Mouse (Mus musculus) limb, embryonic 15.5 days (tissue): ENCODE data around the gene Abcd1. TPM values are rescaled to one million over a fixed set of nuclear protein-coding genes. Genes with fewer than 3 reads are reported as not detected.

Source experiments
- ATAC-seq: fragments of 200-750 bp; cut with Nextera tagmentation; 2 replicates; pipeline ENCODE4 v1.8.0; 2017; ENCODE audit warnings: low read depth, moderate TSS enrichment; ENCODE audit not compliant: insufficient number of reproducible peaks, low FRiP score, low TSS enrichment
- H3K27ac ChIP-seq: fragments of 300-500 bp; sonication (generic); 2 replicates; pipeline ENCODE4 v1.5.1; 2015; ENCODE audit warnings: moderate library complexity, mild to moderate bottlenecking, inconsistent platforms
- H3K27me3 ChIP-seq: fragments of 300-500 bp; sonication (generic); 2 replicates; pipeline ENCODE4 v1.6.1; 2015; ENCODE audit warnings: inconsistent platforms
- H3K36me3 ChIP-seq: fragments of 300-500 bp; sonication (generic); 2 replicates; pipeline ENCODE4 v1.6.1; 2015; ENCODE audit warnings: inconsistent platforms
- H3K4me1 ChIP-seq: fragments of 300-500 bp; sonication (generic); 2 replicates; pipeline ENCODE4 v1.6.1; 2015; ENCODE audit warnings: inconsistent platforms
- H3K4me2 ChIP-seq: fragments of 300-500 bp; sonication (generic); 2 replicates; pipeline ENCODE4 v1.6.1; 2015; ENCODE audit warnings: mild to moderate bottlenecking, inconsistent platforms
- H3K4me3 ChIP-seq: fragments of 300-500 bp; sonication (generic); 2 replicates; pipeline ENCODE4 v1.5.1; 2015; ENCODE audit warnings: mild to moderate bottlenecking, inconsistent platforms
- H3K9ac ChIP-seq: fragments of 300-500 bp; sonication (generic); 2 replicates; pipeline ENCODE4 v1.6.1; 2015; ENCODE audit warnings: inconsistent platforms
- H3K9me3 ChIP-seq: fragments of 300-500 bp; sonication (generic); 2 replicates; pipeline ENCODE4 v1.6.1; 2016; ENCODE audit warnings: inconsistent platforms
- WGBS: fragments of 180-500 bp; shearing (Covaris S2); methylation state at CpG from one replicate; pipeline ENCODE4 v1.1.7; 2015; 5-methylcytosine and 5-hydroxymethylcytosine counted together
- polyA plus RNA-seq: library from polyadenylated mRNA; unstranded; fragments of >200 nt; fragmentation: Nextera tagmentation; extraction: Ambion mirVana; gene quantifications from 2 replicates; pipeline ENCODE4 v1.2.1, GENCODE M21; 2015

Gene Abcd1
- polyA plus RNA-seq, 1 experiment from 2014 or later: 15.0 TPM

DNA sequence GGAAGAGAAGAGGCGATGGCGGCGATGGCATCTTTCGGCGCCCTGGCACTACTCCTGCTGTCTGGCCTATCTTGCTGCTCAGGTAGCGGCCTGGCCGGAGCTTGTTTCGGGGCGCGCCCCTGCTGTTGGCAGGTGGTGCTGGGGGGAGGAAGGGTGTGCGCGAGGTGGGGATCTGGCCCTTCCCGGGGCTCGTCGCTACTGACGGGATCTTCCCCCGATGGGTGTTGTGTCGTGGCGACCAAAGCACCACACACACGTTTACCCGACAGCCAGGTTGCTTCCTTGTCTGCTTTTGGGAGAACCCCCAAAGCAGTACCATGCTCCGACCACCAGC is 70.8 kb downstream of the Abcd1 start:
- Histone ChIP-seq H3K9me3 (no peaks in the 10 kb centered on the region), H3K27me3 (peaks cover 3% of the 10 kb centered on the region; the same call in 1 of the 2 replicates), H3K4me3 (peak overlapping the region; percentile 64), H3K9ac (peak overlapping the region; percentile 47), H3K4me2 (peak overlapping the region; percentile 48), H3K36me3 (peaks cover 22% of the 10 kb centered on the region), H3K27ac (peak overlapping the region; percentile 94), H3K4me1 (peaks cover 7% of the 10 kb centered on the region; the same call in 1 of the 2 replicates)
- peak; percentile 5; the same call in 1 of the 2 replicates for ATAC-seq
- whole genome bisulfite sequencing: 21% methylated on average over 21 of the region's 22 CpGs

Other genes starting within 250 kb of the Abcd1 start
- gene Bgn, start 233.0 kb upstream of the Abcd1 start, polyA plus RNA-seq: 243 and 288 TPM in 2 replicates
- 0.41 and 0.97 TPM in 2 replicates for gene Atp2b3, start 213.5 kb upstream of the Abcd1 start, polyA plus RNA-seq
- 6.3 and 7.1 TPM in 2 replicates for gene Dusp9, start 77.2 kb upstream of the Abcd1 start, polyA plus RNA-seq
- gene Pnck, start 56.5 kb upstream of the Abcd1 start, polyA plus RNA-seq: 15.6 and 16.2 TPM in 2 replicates
- gene Slc6a8, start 43.4 kb upstream of the Abcd1 start, polyA plus RNA-seq: 7.2 and 8.3 TPM in 2 replicates
- 271 and 276 TPM in 2 replicates for gene Bcap31, start 422 bp upstream of the Abcd1 start, polyA plus RNA-seq
- gene Plxnb3, start 40.5 kb downstream of the Abcd1 start, polyA plus RNA-seq: 0.60 and 0.87 TPM in 2 replicates
- 22.9 and 66.2 TPM in 2 replicates for gene Srpk3, start 57.8 kb downstream of the Abcd1 start, polyA plus RNA-seq
- gene Idh3g, start 70.3 kb downstream of the Abcd1 start, polyA plus RNA-seq: 190 and 200 TPM in 2 replicates
- gene Ssr4, start 70.4 kb downstream of the Abcd1 start, polyA plus RNA-seq: 223 and 229 TPM in 2 replicates
- gene Pdzd4, start 108.4 kb downstream of the Abcd1 start, polyA plus RNA-seq: 0.51 and 1.0 TPM in 2 replicates
- 0.24 and 0.26 TPM in 2 replicates for gene Avpr2, start 175.5 kb downstream of the Abcd1 start, polyA plus RNA-seq
- gene L1cam, start 179.5 kb downstream of the Abcd1 start, polyA plus RNA-seq: 3.9 and 4.0 TPM in 2 replicates
- gene Arhgap4, start 205.3 kb downstream of the Abcd1 start, polyA plus RNA-seq: 3.3 and 3.6 TPM in 2 replicates
- 111 and 114 TPM in 2 replicates for gene Naa10, start 205.3 kb downstream of the Abcd1 start, polyA plus RNA-seq
- gene Renbp, start 214.3 kb downstream of the Abcd1 start, polyA plus RNA-seq: 38.2 and 38.8 TPM in 2 replicates
- gene Hcfc1, start 249.8 kb downstream of the Abcd1 start, polyA plus RNA-seq: 40.2 and 44.7 TPM in 2 replicates